In the genomic region with DNA sequence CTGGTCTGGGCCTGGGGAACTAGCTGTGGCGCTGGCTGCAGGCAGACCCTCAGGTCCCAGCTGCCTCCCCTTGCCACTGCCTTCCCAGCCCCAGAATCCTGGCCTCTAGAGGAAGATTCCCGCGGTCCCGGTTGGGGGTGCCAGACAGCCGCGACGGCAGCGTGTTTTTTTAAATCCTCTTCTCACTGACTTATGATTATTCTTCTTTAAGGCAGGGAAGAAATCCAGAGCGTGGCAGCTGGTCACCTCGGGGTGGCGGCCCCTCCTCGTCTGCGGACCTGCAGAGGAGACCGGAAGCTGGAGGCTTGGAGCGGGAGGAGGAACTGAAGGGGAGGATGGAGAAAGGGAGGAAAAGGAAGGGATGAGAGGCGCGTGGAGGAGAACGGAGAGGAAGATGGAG, we compare ENCODE assay signal across 8 mouse cellular contexts. TPM values are rescaled to one million over a fixed set of nuclear protein-coding genes. Genes with fewer than 3 reads are reported as not detected.
A peak's percentile ranks its signal among the peaks of the same experiment; 100 is the strongest.
DNase-seq lines count a peak whose midpoint lies in the region; ATAC-seq and TF ChIP-seq lines count a peak whose summit lies in the region.

No protein-coding gene starts in this region.

- no peak for TF ChIP-seq POLR2A in cerebellum, adult 2 months (IDR thresholded peaks at IDR 0.05; ENCODE audit: borderline replicate concordance, insufficient read depth, low read length)

- WGBS in cerebellum, adult 2 months = 2% methylated on average over 18 of the region's 18 CpGs
- 2% methylated on average over 18 of the region's 18 CpGs for WGBS in forebrain, embryonic 11.5 days
- WGBS in heart, embryonic 15.5 days = 7% methylated on average over 18 of the region's 18 CpGs
- 2% methylated on average over 18 of the region's 18 CpGs for WGBS in kidney, postnatal 0 days
- 8% methylated on average over 18 of the region's 18 CpGs for WGBS in liver, embryonic 12.5 days (ENCODE audit: insufficient replicate concordance)
- WGBS in neural tube, embryonic 12.5 days = under 1% methylated on average over 18 of the region's 18 CpGs

- H3K4me2 ChIP-seq in forebrain, embryonic 11.5 days (ENCODE audit: low read depth, low read length, severe bottlenecking) = peak overlapping the region; percentile 40
- peak overlapping the region; percentile 59 for H3K4me2 ChIP-seq in heart, embryonic 15.5 days
- H3K4me2 ChIP-seq in kidney, postnatal 0 days (ENCODE audit: low read length) = peak overlapping the region; percentile 32
- peak overlapping the region; percentile 17 for H3K4me2 ChIP-seq in liver, embryonic 12.5 days
- peak overlapping the region; percentile 52 for H3K4me2 ChIP-seq in neural tube, embryonic 12.5 days (replicated peaks)

- ATAC-seq in forebrain, embryonic 11.5 days (replicated peaks; ENCODE audit: low FRiP score) = peak; percentile 66
- ATAC-seq in heart, embryonic 15.5 days (replicated peaks; ENCODE audit: insufficient number of reproducible peaks, insufficient read depth, low FRiP score, low read depth) = peak; percentile 63
- ATAC-seq in kidney, postnatal 0 days (replicated peaks; ENCODE audit: low FRiP score, low read depth) = 0 out of 2 replicates have a peak, but pooled peaks have one; percentile 20
- ATAC-seq in liver, embryonic 12.5 days = no peak
- ATAC-seq in neural tube, embryonic 12.5 days (ENCODE audit: low FRiP score, low read depth) = peak; percentile 55; the same call in 1 of the 2 replicates

- peaks cover 14% of the 10 kb centered on the region for H3K4me1 ChIP-seq in cerebellum, adult 2 months (ENCODE audit: control insufficient read depth, insufficient read depth, low read length)
- H3K4me1 ChIP-seq in forebrain, embryonic 11.5 days (replicated peaks; ENCODE audit: control insufficient read depth, insufficient read depth, low read length) = peaks cover 13% of the 10 kb centered on the region
- H3K4me1 ChIP-seq in heart, embryonic 15.5 days (replicated peaks) = peaks cover 19% of the 10 kb centered on the region
- H3K4me1 ChIP-seq in kidney, postnatal 0 days (replicated peaks; ENCODE audit: insufficient read depth, low read length) = peaks cover 13% of the 10 kb centered on the region
- peaks cover 12% of the 10 kb centered on the region for H3K4me1 ChIP-seq in liver, embryonic 12.5 days
- peaks cover 20% of the 10 kb centered on the region for H3K4me1 ChIP-seq in neural tube, embryonic 12.5 days

- H3K36me3 ChIP-seq in forebrain, embryonic 11.5 days (ENCODE audit: control insufficient read depth, insufficient read depth, low read length) = no peaks in the 10 kb centered on the region
- no peaks in the 10 kb centered on the region for H3K36me3 ChIP-seq in heart, embryonic 15.5 days
- no peaks in the 10 kb centered on the region for H3K36me3 ChIP-seq in kidney, postnatal 0 days (ENCODE audit: insufficient read depth, low read length)
- H3K36me3 ChIP-seq in liver, embryonic 12.5 days = no peaks in the 10 kb centered on the region
- no peaks in the 10 kb centered on the region for H3K36me3 ChIP-seq in neural tube, embryonic 12.5 days

- peak overlapping the region; percentile 64 for H3K9ac ChIP-seq in forebrain, embryonic 11.5 days (ENCODE audit: low read length)
- peak overlapping the region; percentile 47 for H3K9ac ChIP-seq in heart, embryonic 15.5 days
- peak overlapping the region; percentile 32; the same call in 1 of the 2 replicates for H3K9ac ChIP-seq in kidney, postnatal 0 days (ENCODE audit: low read depth, low read length)
- no peak overlapping the region for H3K9ac ChIP-seq in liver, embryonic 12.5 days
- peak overlapping the region; percentile 44; the same call in 1 of the 2 replicates for H3K9ac ChIP-seq in neural tube, embryonic 12.5 days

- H3K27ac ChIP-seq in cerebellum, adult 2 months (ENCODE audit: insufficient read depth, low read length) = 0 out of 2 replicates have a peak overlapping the region, but pooled peaks have one; percentile 39
- peak overlapping the region; percentile 74; the same call in 1 of the 2 replicates for H3K27ac ChIP-seq in forebrain, embryonic 11.5 days (ENCODE audit: low read depth, low read length)
- H3K27ac ChIP-seq in heart, embryonic 15.5 days = peak overlapping the region; percentile 67
- peak overlapping the region; percentile 81 for H3K27ac ChIP-seq in kidney, postnatal 0 days
- H3K27ac ChIP-seq in liver, embryonic 12.5 days = peak overlapping the region; percentile 39; the same call in 1 of the 2 replicates
- peak overlapping the region; percentile 66; the same call in 1 of the 2 replicates for H3K27ac ChIP-seq in neural tube, embryonic 12.5 days

- H3K27me3 ChIP-seq in cerebellum, adult 2 months (ENCODE audit: control insufficient read depth, insufficient read depth, low read length) = no peaks in the 10 kb centered on the region
- no peaks in the 10 kb centered on the region for H3K27me3 ChIP-seq in forebrain, embryonic 11.5 days (ENCODE audit: control insufficient read depth, insufficient read depth, low read length)
- H3K27me3 ChIP-seq in heart, embryonic 15.5 days = no peaks in the 10 kb centered on the region
- no peaks in the 10 kb centered on the region for H3K27me3 ChIP-seq in kidney, postnatal 0 days (ENCODE audit: insufficient read depth, low read length)
- peaks cover 24% of the 10 kb centered on the region for H3K27me3 ChIP-seq in liver, embryonic 12.5 days (replicated peaks)
- H3K27me3 ChIP-seq in neural tube, embryonic 12.5 days (replicated peaks) = no peaks in the 10 kb centered on the region

- peak; percentile 58 to 66 for DNase-seq in cerebellum, adult 2 months
- DNase-seq in forebrain, embryonic 11.5 days (ENCODE audit: low spot score) = peak; percentile 78
- peak; percentile 95 for DNase-seq in kidney, postnatal 0 days (ENCODE audit: low spot score)
- DNase-seq in yolk sac, embryonic 10.5 days (ENCODE audit: low spot score) = peak; percentile 67
- DNase-seq in c-Kit-positive CD71-positive TER-119-positive erythroid progenitor cells, embryonic 14.5 days (ENCODE audit: low spot score) = no peak

- H3K4me3 ChIP-seq in cerebellum, adult 2 months (replicated peaks; ENCODE audit: insufficient read depth, low read depth, low read length) = peak overlapping the region; percentile 36
- H3K4me3 ChIP-seq in forebrain, embryonic 11.5 days (ENCODE audit: low read depth, low read length) = no peak overlapping the region; the same call in 1 of the 2 replicates
- H3K4me3 ChIP-seq in heart, embryonic 15.5 days = peak overlapping the region; percentile 35
- H3K4me3 ChIP-seq in kidney, postnatal 0 days (replicated peaks; ENCODE audit: low read depth, low read length) = no peak overlapping the region
- H3K4me3 ChIP-seq in liver, embryonic 12.5 days = no peak overlapping the region
- no peak overlapping the region for H3K4me3 ChIP-seq in neural tube, embryonic 12.5 days

- TF ChIP-seq CTCF in cerebellum, adult 2 months (IDR thresholded peaks at IDR 0.05; ENCODE audit: borderline replicate concordance, insufficient read depth, low read depth, low read length) = no peak
- TF ChIP-seq CTCF in kidney, postnatal 0 days (IDR thresholded peaks at IDR 0.05; ENCODE audit: low read depth) = peak; percentile 71

- H3K9me3 ChIP-seq in forebrain, embryonic 11.5 days (ENCODE audit: control insufficient read depth, low read length) = no peaks in the 10 kb centered on the region
- no peaks in the 10 kb centered on the region for H3K9me3 ChIP-seq in heart, embryonic 15.5 days (replicated peaks)
- no peaks in the 10 kb centered on the region for H3K9me3 ChIP-seq in kidney, postnatal 0 days (replicated peaks; ENCODE audit: low read length)
- no peaks in the 10 kb centered on the region for H3K9me3 ChIP-seq in liver, embryonic 12.5 days (replicated peaks)
- no peaks in the 10 kb centered on the region for H3K9me3 ChIP-seq in neural tube, embryonic 12.5 days

RNA-seq across cellular contexts. Expression of gene Cstad, which starts 18.7 kb away (rescaled TPM):
- 3.2 and 3.7 TPM in 2 replicates for polyA plus RNA-seq in cerebellum, adult 2 months (2012; rRNA removed)
- polyA plus RNA-seq in forebrain, embryonic 11.5 days (2014; fragmentation: Nextera tagmentation; extraction: Ambion mirVana) = 0.57 and 0.71 TPM in 2 replicates
- polyA plus RNA-seq in heart, embryonic 15.5 days (2015; fragmentation: Nextera tagmentation; extraction: Ambion mirVana) = 1.1 and 1.5 TPM in 2 replicates
- 2.1 and 2.7 TPM in 2 replicates for polyA plus RNA-seq in kidney, postnatal 0 days (2015; fragmentation: Nextera tagmentation; extraction: Ambion mirVana)
- 0.31 TPM in 1 of 2 replicates, not detected in the other for polyA plus RNA-seq in liver, embryonic 12.5 days (2016; fragmentation: Nextera tagmentation; extraction: Ambion mirVana)
- 0.57 and 1.3 TPM in 2 replicates for polyA plus RNA-seq in neural tube, embryonic 12.5 days (2016; fragmentation: Nextera tagmentation; extraction: Ambion mirVana)

Comparison
In these comparisons a context has a peak if more than half of its experiments do, and no peak if none do; other contexts are left out.
1. H3K4me3 ChIP-seq: peak in cerebellum, adult 2 months (single experiment) and heart, embryonic 15.5 days (single experiment); none in forebrain, embryonic 11.5 days (single experiment), kidney, postnatal 0 days (single experiment), liver, embryonic 12.5 days (single experiment) and neural tube, embryonic 12.5 days (single experiment).
2. Peak in every context shown above with its lines, with median percentiles within 50 percentile points of each other: H3K27ac ChIP-seq and H3K4me2 ChIP-seq.